Mouse (Mus musculus) intestine, embryonic 16.5 days (tissue): Measurements from ENCODE around the gene Tbc1d10b. TPM values are rescaled to one million over a fixed set of nuclear protein-coding genes. Genes with fewer than 3 reads are reported as not detected.

Experiments used
- ATAC-seq: fragments of 200-750 bp; cut with Nextera tagmentation; 2 replicates; pipeline ENCODE4 v1.8.0; 2017; ENCODE audit warnings: moderate TSS enrichment, moderate library complexity
- H3K27ac ChIP-seq: fragments of 300-500 bp; sonication (generic); 2 replicates; pipeline ENCODE4 v1.5.1; 2014; ENCODE audit warnings: mild to moderate bottlenecking, low read length
- H3K27me3 ChIP-seq: fragments of 300-500 bp; sonication (generic); replicated peaks from 2 replicates; pipeline ENCODE4 v1.6.1; 2014; ENCODE audit warnings: low read length, control low read depth, mixed read lengths; ENCODE audit not compliant: control insufficient read depth, insufficient read depth
- H3K36me3 ChIP-seq: fragments of 300-500 bp; sonication (generic); 2 replicates; pipeline ENCODE4 v1.6.1; 2014; ENCODE audit warnings: low read length, control low read depth; ENCODE audit not compliant: control insufficient read depth, insufficient read depth
- H3K4me1 ChIP-seq: fragments of 300-500 bp; sonication (generic); 2 replicates; pipeline ENCODE4 v1.6.1; 2014; ENCODE audit warnings: low read length, control low read depth, mixed read lengths; ENCODE audit not compliant: control insufficient read depth, insufficient read depth
- H3K4me2 ChIP-seq: fragments of 300-500 bp; sonication (generic); 2 replicates; pipeline ENCODE4 v1.6.1; 2014; ENCODE audit warnings: low read depth, low read length, control low read depth
- H3K4me3 ChIP-seq: fragments of 300-500 bp; sonication (generic); 2 replicates; pipeline ENCODE4 v1.5.1; 2014; ENCODE audit warnings: mild to moderate bottlenecking, low read length
- H3K9ac ChIP-seq: fragments of 300-500 bp; sonication (generic); 2 replicates; pipeline ENCODE4 v1.6.1; 2014; ENCODE audit warnings: low read depth, low read length
- H3K9me3 ChIP-seq: fragments of 300-500 bp; sonication (generic); 2 replicates; pipeline ENCODE4 v1.6.1; 2016; ENCODE audit warnings: low read length, control low read depth; ENCODE audit not compliant: control insufficient read depth
- WGBS: fragments of 180-500 bp; shearing (Covaris S2); extraction: QIAGEN DNeasy Blood & Tissue Kit; methylation state at CpG from one replicate; pipeline ENCODE4 v1.1.7; 2014; 5-methylcytosine and 5-hydroxymethylcytosine counted together
- polyA plus RNA-seq: library from polyadenylated mRNA; unstranded; fragments of >200 nt; fragmentation: Nextera tagmentation; extraction: Ambion mirVana; gene quantifications from 2 replicates; pipeline ENCODE4 v1.2.1, GENCODE M21; 2015

Gene Tbc1d10b
- polyA plus RNA-seq, 1 experiment from 2014 or later, result 15.5 TPM

DNA sequence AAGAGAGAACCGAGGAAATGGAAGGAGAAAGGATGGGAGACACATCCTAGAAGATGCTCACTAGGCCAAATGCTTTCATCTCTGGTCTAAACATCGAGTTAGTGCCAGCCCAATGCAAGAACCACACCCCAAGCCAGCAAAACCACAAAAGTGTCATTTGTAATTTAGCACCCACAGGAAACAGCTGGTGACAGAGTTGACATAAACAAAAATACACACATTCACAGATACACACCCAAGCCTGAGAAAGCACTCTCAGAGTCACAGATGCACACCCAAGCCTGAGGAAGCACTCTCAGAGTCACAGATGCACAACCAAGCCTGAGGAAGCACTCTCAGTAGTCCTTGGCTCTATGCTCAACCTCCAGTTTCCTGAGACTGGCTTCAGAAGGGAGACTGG, 27.5 kb downstream of the Tbc1d10b start:
- 71% methylated on average over 2 of the region's 2 CpGs for WGBS
- H3K4me1 ChIP-seq, result no peaks in the 10 kb centered on the region; the same call in 1 of the 2 replicates
- H3K36me3 ChIP-seq, result no peaks in the 10 kb centered on the region
- H3K27me3 ChIP-seq, result no peaks in the 10 kb centered on the region
- no peak overlapping the region for H3K4me3 ChIP-seq
- H3K27ac ChIP-seq, result no peak overlapping the region
- no peaks in the 10 kb centered on the region for H3K9me3 ChIP-seq
- no peak overlapping the region for H3K9ac ChIP-seq
- no peak overlapping the region for H3K4me2 ChIP-seq
- ATAC-seq, result no peak

DNA sequence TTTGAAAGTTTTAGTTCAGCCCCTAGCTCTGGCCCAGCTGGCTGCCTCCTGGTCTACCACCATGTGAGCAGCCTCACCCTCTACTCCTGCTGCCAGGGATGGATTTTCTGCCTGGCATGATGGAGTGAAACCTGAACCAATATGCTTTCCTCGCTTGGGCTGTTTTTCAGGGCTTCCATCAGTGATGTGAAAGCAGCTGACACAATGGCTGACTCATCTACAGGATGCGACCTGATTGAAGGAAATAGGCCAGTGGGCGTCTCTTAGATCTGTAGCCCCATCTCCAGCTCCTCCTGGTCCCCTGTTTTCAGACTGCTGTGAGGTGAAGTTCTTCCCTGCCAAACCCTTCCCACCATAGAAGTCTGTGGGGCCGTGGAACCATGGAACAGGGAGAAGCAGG, 31.3 kb downstream of the Tbc1d10b start:
- no peaks in the 10 kb centered on the region for H3K4me1 ChIP-seq
- no peak for ATAC-seq
- 86% methylated on average over 4 of the region's 4 CpGs for WGBS
- H3K4me2 ChIP-seq, result no peak overlapping the region
- H3K9ac ChIP-seq, result no peak overlapping the region
- no peak overlapping the region for H3K27ac ChIP-seq
- H3K4me3 ChIP-seq, result no peak overlapping the region
- no peaks in the 10 kb centered on the region for H3K36me3 ChIP-seq
- no peaks in the 10 kb centered on the region for H3K27me3 ChIP-seq
- H3K9me3 ChIP-seq, result no peaks in the 10 kb centered on the region

DNA sequence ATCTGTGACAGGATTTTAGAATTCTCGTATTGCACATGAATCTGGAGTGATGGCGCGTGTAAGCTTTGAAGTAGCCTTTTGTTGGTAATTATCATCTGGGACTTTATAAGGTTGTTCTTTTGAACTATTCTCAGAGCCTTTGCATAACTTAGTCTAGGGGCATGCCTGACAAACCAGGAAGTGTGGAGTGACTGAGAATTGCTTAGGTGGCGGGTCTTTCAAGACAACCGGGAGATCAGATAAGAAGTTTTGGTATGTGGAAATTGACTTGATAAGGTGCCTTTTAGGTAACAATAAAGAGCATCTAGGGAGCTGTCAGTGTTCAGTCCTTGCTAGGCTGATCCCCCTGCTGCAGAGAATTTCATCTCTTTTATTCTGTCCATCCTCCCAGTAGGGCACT, 41.8 kb downstream of the Tbc1d10b start:
- Histone ChIP-seq H3K9me3 (no peaks in the 10 kb centered on the region), H3K27ac (no peak overlapping the region), H3K4me2 (no peak overlapping the region), H3K4me3 (no peak overlapping the region), H3K9ac (no peak overlapping the region), H3K36me3 (no peaks in the 10 kb centered on the region), H3K4me1 (no peaks in the 10 kb centered on the region), H3K27me3 (no peaks in the 10 kb centered on the region)
- WGBS, result 83% methylated on average over 5 of the region's 5 CpGs
- no peak for ATAC-seq

DNA sequence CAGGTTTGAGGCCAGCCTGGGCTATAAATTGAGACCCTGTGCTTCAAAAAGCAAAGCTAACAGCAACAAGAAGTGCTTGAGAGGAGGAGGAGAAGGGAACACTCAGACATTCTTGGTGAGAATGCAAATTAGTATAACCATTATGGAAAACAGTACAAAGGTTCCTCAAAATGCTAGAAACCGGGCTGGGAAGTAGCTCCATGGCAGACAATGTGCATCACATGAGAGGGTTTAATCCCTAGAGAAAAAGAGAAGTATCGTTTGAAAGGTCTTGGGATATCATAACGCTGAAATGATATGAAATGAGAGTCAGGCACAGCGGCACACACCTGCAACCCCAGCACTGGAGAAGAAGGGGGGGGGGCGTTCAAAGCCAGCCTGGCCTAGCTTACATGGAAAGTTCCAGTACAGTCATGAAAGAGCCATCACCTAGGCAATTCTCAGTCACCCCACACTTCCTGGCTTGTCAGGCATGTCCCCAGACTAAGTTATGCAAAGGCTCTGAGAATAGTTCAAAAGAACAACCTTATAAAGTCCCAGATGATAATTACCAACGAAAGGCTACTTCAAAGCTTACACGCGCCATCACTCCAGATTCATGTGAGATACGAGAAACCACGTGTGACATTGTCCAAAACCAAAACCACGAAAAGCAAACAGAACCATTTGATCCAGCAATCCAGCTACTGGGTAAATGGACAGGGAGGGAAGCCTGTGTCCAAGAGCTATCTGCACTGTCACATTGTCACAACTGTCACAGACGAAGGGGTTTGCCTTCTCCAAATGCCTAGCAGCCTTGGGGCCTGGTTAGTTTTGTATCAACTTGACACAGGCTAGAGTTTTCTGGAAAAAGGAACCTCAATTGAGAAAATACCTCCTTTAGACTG, 42.4 kb downstream of the Tbc1d10b start:
- H3K4me3 ChIP-seq, result no peak overlapping the region
- ATAC-seq, result no peak

DNA sequence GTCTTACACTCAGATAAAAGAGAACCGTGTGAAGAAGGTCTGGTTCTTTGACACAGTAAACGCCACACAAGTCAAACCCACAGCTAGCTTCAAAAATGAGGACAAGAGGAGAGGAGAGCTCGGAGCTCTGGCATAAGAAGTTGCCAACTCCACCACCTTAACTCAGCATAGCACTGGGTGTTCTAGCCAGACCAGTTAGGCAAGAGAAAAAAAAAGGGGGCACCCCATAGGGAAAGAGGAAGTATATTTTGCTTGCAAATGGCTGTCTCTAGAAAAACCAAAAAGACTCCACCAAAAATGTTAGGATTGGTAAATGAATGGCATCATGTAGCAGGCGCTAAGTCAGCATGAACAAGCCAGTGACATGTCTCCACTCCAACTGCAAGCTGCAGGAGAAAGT, 44.3 kb downstream of the Tbc1d10b start:
- no peaks in the 10 kb centered on the region for H3K27me3 ChIP-seq
- H3K4me3 ChIP-seq, result no peak overlapping the region
- no peaks in the 10 kb centered on the region for H3K4me1 ChIP-seq
- H3K9ac ChIP-seq, result no peak overlapping the region
- H3K36me3 ChIP-seq, result no peaks in the 10 kb centered on the region
- ATAC-seq, result no peak
- H3K9me3 ChIP-seq, result no peaks in the 10 kb centered on the region
- H3K4me2 ChIP-seq, result no peak overlapping the region
- no peak overlapping the region for H3K27ac ChIP-seq
- 86% methylated on average over 4 of the region's 4 CpGs for WGBS

More for the DNA sequence above, 42.4 kb downstream of the Tbc1d10b start:
- Histone ChIP-seq H3K27ac (no peak overlapping the region), H3K9me3 (no peaks in the 10 kb centered on the region), H3K36me3 (no peaks in the 10 kb centered on the region), H3K9ac (no peak overlapping the region), H3K27me3 (no peaks in the 10 kb centered on the region), H3K4me2 (no peak overlapping the region), H3K4me1 (no peaks in the 10 kb centered on the region)
- WGBS, result 84% methylated on average over 12 of the region's 12 CpGs

DNA sequence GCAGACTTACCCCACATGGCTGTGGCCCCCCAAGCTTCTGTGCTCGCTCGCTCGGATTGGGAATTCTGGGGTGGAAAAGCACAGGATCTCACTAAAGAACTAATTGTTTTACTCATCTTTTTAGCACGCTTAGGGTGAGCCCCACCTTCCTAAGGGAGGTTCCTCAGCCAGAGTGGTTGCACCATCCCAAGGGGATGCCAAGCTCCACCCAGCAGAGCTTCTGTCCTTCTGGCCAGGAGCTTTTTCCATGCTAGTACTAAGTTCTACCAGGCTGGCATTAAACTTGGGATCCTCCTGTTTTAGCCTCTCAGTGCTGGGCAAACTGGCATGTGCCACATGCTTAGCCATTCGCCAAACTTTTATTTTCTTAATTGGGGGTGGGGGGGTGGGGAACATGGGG, 45.7 kb downstream of the Tbc1d10b start:
- H3K4me2 ChIP-seq, result no peak overlapping the region
- H3K4me3 ChIP-seq, result no peak overlapping the region
- H3K27ac ChIP-seq, result no peak overlapping the region
- no peaks in the 10 kb centered on the region for H3K4me1 ChIP-seq
- no peaks in the 10 kb centered on the region for H3K36me3 ChIP-seq
- no peak overlapping the region for H3K9ac ChIP-seq
- ATAC-seq, result no peak
- no peaks in the 10 kb centered on the region for H3K9me3 ChIP-seq
- 82% methylated on average over 5 of the region's 5 CpGs for WGBS
- H3K27me3 ChIP-seq, result no peaks in the 10 kb centered on the region

DNA sequence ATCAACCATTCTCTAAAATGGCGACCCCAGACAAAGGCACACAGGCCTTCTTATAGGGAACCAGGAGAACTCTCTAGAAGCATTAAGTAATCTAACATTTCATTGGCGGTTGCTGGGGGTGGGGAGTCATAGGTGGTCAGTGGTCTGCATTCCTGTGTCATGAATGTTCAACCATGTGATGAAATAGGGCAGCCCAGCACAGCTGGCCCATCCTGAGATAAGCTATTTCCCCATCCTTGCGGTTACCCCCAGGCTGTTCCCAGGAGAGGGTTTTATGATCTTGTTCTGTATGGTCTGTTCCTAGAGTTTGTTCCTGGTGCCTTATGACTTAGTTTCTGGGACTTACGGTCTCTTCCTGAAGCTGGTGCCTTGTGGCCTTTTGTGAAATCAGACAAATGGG, 50.7 kb downstream of the Tbc1d10b start:
- H3K27ac ChIP-seq, result no peak overlapping the region
- no peak overlapping the region for H3K4me2 ChIP-seq
- H3K4me1 ChIP-seq, result no peaks in the 10 kb centered on the region
- WGBS, result 79% methylated on average over 4 of the region's 4 CpGs
- H3K9ac ChIP-seq, result no peak overlapping the region
- no peak overlapping the region for H3K4me3 ChIP-seq
- no peaks in the 10 kb centered on the region for H3K27me3 ChIP-seq
- H3K9me3 ChIP-seq, result no peaks in the 10 kb centered on the region
- no peaks in the 10 kb centered on the region for H3K36me3 ChIP-seq
- no peak for ATAC-seq

DNA sequence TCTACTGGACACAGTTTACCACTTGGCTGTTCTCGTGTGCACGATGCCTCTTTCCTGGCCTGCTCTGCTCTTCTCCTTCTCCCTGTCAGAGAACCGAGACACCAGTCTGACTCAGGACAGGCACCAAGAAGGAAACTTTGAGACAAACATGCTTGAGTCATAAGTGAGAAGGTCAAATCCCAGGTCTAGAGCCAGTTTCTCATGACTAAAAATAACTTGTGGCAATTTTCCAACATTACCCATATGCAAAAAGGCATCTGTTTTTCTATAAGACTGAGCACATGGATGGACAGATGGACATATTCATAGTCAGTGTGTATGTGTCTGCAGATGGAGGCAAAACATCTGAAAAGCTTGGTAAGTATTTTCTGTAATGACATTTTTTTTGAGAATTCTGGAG, 54.8 kb downstream of the Tbc1d10b start:
- no peak overlapping the region for H3K4me3 ChIP-seq
- WGBS, result 65% methylated on average over 3 of the region's 3 CpGs
- no peaks in the 10 kb centered on the region for H3K4me1 ChIP-seq
- ATAC-seq, result no peak
- H3K9ac ChIP-seq, result no peak overlapping the region
- H3K9me3 ChIP-seq, result no peaks in the 10 kb centered on the region
- H3K4me2 ChIP-seq, result no peak overlapping the region
- H3K27ac ChIP-seq, result no peak overlapping the region
- no peaks in the 10 kb centered on the region for H3K36me3 ChIP-seq
- no peaks in the 10 kb centered on the region for H3K27me3 ChIP-seq

DNA sequence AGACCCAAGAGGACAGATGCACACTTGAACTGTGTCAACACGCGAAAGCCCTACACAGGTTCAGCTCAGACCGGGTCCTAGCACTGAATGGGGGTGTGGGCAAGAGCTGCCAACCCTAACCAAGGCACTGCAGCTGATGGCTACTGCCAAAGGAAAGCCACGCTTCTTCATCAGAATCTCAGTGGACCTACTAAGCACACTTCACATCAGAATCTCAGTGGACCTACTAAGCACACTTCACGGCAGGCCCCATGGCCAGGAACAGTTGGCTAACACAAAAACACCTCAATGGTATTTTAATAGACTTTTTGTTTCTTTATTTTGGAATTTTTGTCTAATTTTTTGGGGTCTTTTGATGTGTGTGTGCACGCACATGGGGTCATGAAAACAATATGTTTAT, 55.8 kb downstream of the Tbc1d10b start:
- Histone ChIP-seq H3K27me3 (no peaks in the 10 kb centered on the region), H3K4me1 (no peaks in the 10 kb centered on the region), H3K4me2 (no peak overlapping the region), H3K4me3 (no peak overlapping the region), H3K36me3 (no peaks in the 10 kb centered on the region), H3K9ac (no peak overlapping the region), H3K9me3 (no peaks in the 10 kb centered on the region), H3K27ac (no peak overlapping the region)
- 94% methylated on average over 6 of the region's 6 CpGs for WGBS
- no peak for ATAC-seq

DNA sequence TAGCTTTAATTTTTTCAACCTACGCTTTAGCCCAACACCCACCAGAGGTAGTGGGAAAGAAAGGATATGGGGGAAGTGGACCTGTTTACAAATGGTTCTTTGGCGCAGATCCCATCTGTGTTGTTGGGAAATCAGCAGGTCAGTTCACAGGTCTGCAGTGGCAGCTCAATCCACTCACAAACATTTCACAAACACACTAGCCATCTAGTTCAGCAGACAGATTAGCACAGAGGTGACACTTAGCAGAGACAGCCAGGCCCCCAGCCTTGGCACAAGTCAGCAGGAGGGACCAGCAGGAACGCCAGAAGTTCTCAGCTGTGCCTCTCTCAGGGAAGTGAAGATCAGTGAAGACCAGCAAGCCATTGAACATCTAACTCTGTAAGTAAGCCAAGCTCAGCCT, 60.4 kb downstream of the Tbc1d10b start:
- H3K27me3 ChIP-seq, result no peaks in the 10 kb centered on the region
- H3K4me2 ChIP-seq, result no peak overlapping the region
- no peak overlapping the region for H3K4me3 ChIP-seq
- no peaks in the 10 kb centered on the region for H3K4me1 ChIP-seq
- H3K36me3 ChIP-seq, result no peaks in the 10 kb centered on the region
- no peaks in the 10 kb centered on the region for H3K9me3 ChIP-seq
- no peak overlapping the region for H3K9ac ChIP-seq
- no peak overlapping the region for H3K27ac ChIP-seq
- no peak for ATAC-seq
- 55% methylated on average over 3 of the region's 3 CpGs for WGBS
